Mouse (Mus musculus): ENCODE data around the gene Lpin1. TPM values are rescaled to one million over a fixed set of nuclear protein-coding genes. Genes with fewer than 3 reads are reported as not detected.

The Lpin1 gene
- total RNA-seq (2014; fragmentation: Nextera tagmentation) = 23.1 and 25.9 TPM in 2 replicates
- 19.2 and 19.6 TPM in 2 replicates for total RNA-seq (2017)
- 9.8 and 14.1 TPM in 2 replicates for polyA plus RNA-seq (2012)

GRCm38 (mm10) chr12:16610936-16611335, at the start of gene Lpin1:
Gene Lpin1 (minus strand): TSS chr12:16610966.
- ATAC-seq (ENCODE audit: extremely low read depth, insufficient number of reproducible peaks, low FRiP score, poor library complexity, severe bottlenecking) (no peak), DNase-seq (ENCODE audit: low spot score) (no peak)
- H3K9me3 ChIP-seq (replicated peaks) = no peaks in the 10 kb centered on the region
- no peak within 1 kb of the TSS for H3K4me3 ChIP-seq (ENCODE audit: low read depth, low read length)
- H3K27me3 ChIP-seq (ENCODE audit: insufficient read depth, low read length) = peaks cover 28% of the 10 kb centered on the region
- H3K36me3 ChIP-seq (replicated peaks) = no peaks in the 10 kb centered on the region
- H3K4me1 ChIP-seq (ENCODE audit: insufficient read depth, low read depth, low read length) = no peaks in the 10 kb centered on the region
- TF ChIP-seq POLR2AphosphoS5 (IDR thresholded peaks at IDR 0.05; ENCODE audit: insufficient replicate concordance, low read depth, low read length) (no peak), GATA1 (IDR thresholded peaks at IDR 0.05; ENCODE audit: borderline replicate concordance, low read length) (no peak), GATA2 (IDR thresholded peaks at IDR 0.05; ENCODE audit: borderline replicate concordance, low read depth, low read length) (no peak), TAL1 (conservative IDR thresholded peaks at IDR 0.05; ENCODE audit: low read depth, low read length) (no peak), CTCF (IDR thresholded peaks at IDR 0.05; ENCODE audit: low read depth, low read length) (no peak)

- Histone ChIP-seq H3K4me3 (ENCODE audit: low read depth, low read length) (no peak overlapping the region), H3K4me1 (ENCODE audit: insufficient read depth, low read depth, low read length) (no peaks in the 10 kb centered on the region), H3K36me3 (replicated peaks) (no peaks in the 10 kb centered on the region), H3K9me3 (replicated peaks) (no peaks in the 10 kb centered on the region), H3K27me3 (ENCODE audit: insufficient read depth, low read length) (peaks cover 6% of the 10 kb centered on the region)
- no peak for ATAC-seq (ENCODE audit: extremely low read depth, insufficient number of reproducible peaks, low FRiP score, poor library complexity, severe bottlenecking)
- no peak for TF ChIP-seq CTCF (IDR thresholded peaks at IDR 0.05; ENCODE audit: low read depth, low read length)
- no peak for TF ChIP-seq GATA2 (IDR thresholded peaks at IDR 0.05; ENCODE audit: borderline replicate concordance, low read depth, low read length)
- no peak for TF ChIP-seq POLR2AphosphoS5 (IDR thresholded peaks at IDR 0.05; ENCODE audit: insufficient replicate concordance, low read depth, low read length)
- no peak for TF ChIP-seq GATA1 (IDR thresholded peaks at IDR 0.05; ENCODE audit: borderline replicate concordance, low read length)
- no peak for TF ChIP-seq TAL1 (conservative IDR thresholded peaks at IDR 0.05; ENCODE audit: low read depth, low read length)
- DNase-seq (ENCODE audit: low spot score) = no peak
Observed at GRCm38 (mm10) chr12:16656906-16657875, 46.4 kb upstream of the Lpin1 start.

DNA sequence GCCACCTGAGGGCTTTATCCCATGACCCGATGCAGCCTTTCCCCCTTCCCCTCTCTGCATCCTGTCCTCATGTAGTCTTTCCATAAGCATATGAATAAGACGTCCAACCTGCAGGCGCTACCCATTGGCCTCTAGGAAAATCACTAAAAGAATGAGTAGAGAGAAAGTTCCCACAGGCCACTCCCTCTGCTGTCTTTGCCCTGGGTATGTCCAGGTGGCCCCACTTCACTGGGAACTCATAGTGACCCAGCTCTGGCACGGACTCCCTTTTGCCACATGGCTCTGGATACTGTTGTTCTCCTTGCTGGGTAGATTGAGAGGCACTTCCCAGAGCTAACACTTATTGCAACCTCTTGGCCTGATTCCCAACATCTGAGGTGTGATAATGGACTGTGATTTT, 44.8 kb upstream of the Lpin1 start:
- Histone ChIP-seq H3K36me3 (replicated peaks) (no peaks in the 10 kb centered on the region), H3K9me3 (replicated peaks) (no peaks in the 10 kb centered on the region), H3K4me3 (ENCODE audit: low read depth, low read length) (no peak overlapping the region), H3K27me3 (ENCODE audit: insufficient read depth, low read length) (peaks cover 6% of the 10 kb centered on the region), H3K4me1 (ENCODE audit: insufficient read depth, low read depth, low read length) (no peaks in the 10 kb centered on the region)
- TF ChIP-seq CTCF (IDR thresholded peaks at IDR 0.05; ENCODE audit: low read depth, low read length) (no peak), POLR2AphosphoS5 (IDR thresholded peaks at IDR 0.05; ENCODE audit: insufficient replicate concordance, low read depth, low read length) (no peak), GATA1 (IDR thresholded peaks at IDR 0.05; ENCODE audit: borderline replicate concordance, low read length) (no peak), GATA2 (IDR thresholded peaks at IDR 0.05; ENCODE audit: borderline replicate concordance, low read depth, low read length) (no peak), TAL1 (conservative IDR thresholded peaks at IDR 0.05; ENCODE audit: low read depth, low read length) (no peak)
- ATAC-seq (ENCODE audit: extremely low read depth, insufficient number of reproducible peaks, low FRiP score, poor library complexity, severe bottlenecking) (no peak), DNase-seq (ENCODE audit: low spot score) (no peak)

GRCm38 (mm10) chr12:16653332-16654093, 42.7 kb upstream of the Lpin1 start, which contains the start of gene Ntsr2:
Gene Ntsr2 (plus strand): TSS chr12:16653382.
- Histone ChIP-seq H3K36me3 (replicated peaks) (no peaks in the 10 kb centered on the region), H3K27me3 (ENCODE audit: insufficient read depth, low read length) (peaks cover 6% of the 10 kb centered on the region), H3K9me3 (replicated peaks) (no peaks in the 10 kb centered on the region), H3K4me3 (ENCODE audit: low read depth, low read length) (no peak within 1 kb of the TSS), H3K4me1 (ENCODE audit: insufficient read depth, low read depth, low read length) (no peaks in the 10 kb centered on the region)
- no peak for DNase-seq (ENCODE audit: low spot score)
- no peak for TF ChIP-seq POLR2AphosphoS5 (IDR thresholded peaks at IDR 0.05; ENCODE audit: insufficient replicate concordance, low read depth, low read length)
- TF ChIP-seq TAL1 (conservative IDR thresholded peaks at IDR 0.05; ENCODE audit: low read depth, low read length) = no peak
- TF ChIP-seq GATA2 (IDR thresholded peaks at IDR 0.05; ENCODE audit: borderline replicate concordance, low read depth, low read length) = no peak
- no peak for TF ChIP-seq GATA1 (IDR thresholded peaks at IDR 0.05; ENCODE audit: borderline replicate concordance, low read length)
- TF ChIP-seq CTCF (IDR thresholded peaks at IDR 0.05; ENCODE audit: low read depth, low read length) = no peak
- ATAC-seq (ENCODE audit: extremely low read depth, insufficient number of reproducible peaks, low FRiP score, poor library complexity, severe bottlenecking) = no peak

DNA sequence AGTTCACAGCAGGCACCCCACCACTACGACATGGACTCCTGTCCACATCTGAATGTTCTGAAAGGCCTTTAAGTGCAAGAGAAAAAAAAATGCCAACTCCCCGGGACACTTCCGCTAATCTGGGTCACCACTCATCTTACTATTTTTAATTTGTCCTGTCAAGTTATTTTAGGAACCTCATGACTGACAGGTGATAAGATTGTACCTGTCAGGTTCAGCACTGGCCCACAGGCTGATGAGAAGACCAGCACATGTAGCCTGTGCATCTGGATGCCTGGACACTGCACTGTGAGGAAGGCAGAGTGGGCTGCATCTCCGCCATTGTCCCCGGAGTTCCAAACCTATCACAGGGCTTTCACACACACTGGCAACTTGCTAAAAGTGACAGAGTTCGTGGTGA, 39.1 kb upstream of the Lpin1 start:
- TF ChIP-seq GATA1 (IDR thresholded peaks at IDR 0.05; ENCODE audit: borderline replicate concordance, low read length) (no peak), GATA2 (IDR thresholded peaks at IDR 0.05; ENCODE audit: borderline replicate concordance, low read depth, low read length) (no peak), CTCF (IDR thresholded peaks at IDR 0.05; ENCODE audit: low read depth, low read length) (no peak), TAL1 (conservative IDR thresholded peaks at IDR 0.05; ENCODE audit: low read depth, low read length) (no peak), POLR2AphosphoS5 (IDR thresholded peaks at IDR 0.05; ENCODE audit: insufficient replicate concordance, low read depth, low read length) (no peak)
- H3K4me3 ChIP-seq (ENCODE audit: low read depth, low read length) = no peak overlapping the region
- no peaks in the 10 kb centered on the region for H3K9me3 ChIP-seq (replicated peaks)
- H3K36me3 ChIP-seq (replicated peaks) = no peaks in the 10 kb centered on the region
- ATAC-seq (ENCODE audit: extremely low read depth, insufficient number of reproducible peaks, low FRiP score, poor library complexity, severe bottlenecking) = no peak
- no peak for DNase-seq (ENCODE audit: low spot score)
- peaks cover 13% of the 10 kb centered on the region for H3K27me3 ChIP-seq (ENCODE audit: insufficient read depth, low read length)
- H3K4me1 ChIP-seq (ENCODE audit: insufficient read depth, low read depth, low read length) = no peaks in the 10 kb centered on the region

Measured in G1E (cell line).